Mouse (Mus musculus) forebrain, postnatal 0 days (tissue): ENCODE data around the gene Ammecr1. TPM values are rescaled to one million over a fixed set of nuclear protein-coding genes. Genes with fewer than 3 reads are reported as not detected.

ENCODE experiments used
- ATAC-seq: fragments of 200-750 bp; cut with Nextera tagmentation; 2 replicates; pipeline ENCODE4 v1.8.0; 2017; ENCODE audit warnings: mild to moderate bottlenecking, moderate library complexity
- DNase-seq: peaks from one replicate; pipeline ENCODE4 v3.0.0-alpha.2; 2015
- H3K27ac ChIP-seq: fragments of 300-500 bp; sonication (generic); 2 replicates; pipeline ENCODE4 v1.5.1; 2014; ENCODE audit warnings: low read depth, mild to moderate bottlenecking, antibody characterized with exemption, low read length, moderate library complexity, mixed read lengths
- H3K27me3 ChIP-seq: fragments of 300-500 bp; sonication (generic); 2 replicates; pipeline ENCODE4 v1.6.1; 2014; ENCODE audit warnings: mild to moderate bottlenecking, low read length, mixed read lengths; ENCODE audit not compliant: insufficient read depth
- H3K36me3 ChIP-seq: fragments of 300-500 bp; sonication (generic); 2 replicates; pipeline ENCODE4 v1.6.1; 2014; ENCODE audit warnings: mild to moderate bottlenecking, moderate library complexity; ENCODE audit not compliant: insufficient read depth
- H3K4me1 ChIP-seq: fragments of 300-500 bp; sonication (generic); 2 replicates; pipeline ENCODE4 v1.6.1; 2014; ENCODE audit warnings: antibody characterized with exemption; ENCODE audit not compliant: insufficient read depth
- H3K4me2 ChIP-seq: fragments of 300-500 bp; sonication (generic); 2 replicates; pipeline ENCODE4 v1.6.1; 2014; ENCODE audit warnings: low read depth, mild to moderate bottlenecking, moderate library complexity
- H3K4me3 ChIP-seq: fragments of 300-500 bp; sonication (generic); 2 replicates; pipeline ENCODE4 v1.5.1; 2014; ENCODE audit warnings: low read depth, low read length, mixed read lengths
- H3K9ac ChIP-seq: fragments of 300-500 bp; sonication (generic); 2 replicates; pipeline ENCODE4 v1.6.1; 2014; ENCODE audit warnings: mild to moderate bottlenecking
- H3K9me3 ChIP-seq: fragments of 300-500 bp; sonication (generic); 2 replicates; pipeline ENCODE4 v1.6.1; 2016; ENCODE audit warnings: low read length
- CTCF ChIP-seq: sonication (generic); IDR thresholded peaks from 2 replicates; pipeline ENCODE4 v1.5.1; 2016; ENCODE audit warnings: antibody characterized with exemption, control low read depth, low read depth
- WGBS: fragments of 180-500 bp; shearing (Covaris S2); extraction: QIAGEN DNeasy Blood & Tissue Kit; methylation state at CpG from one replicate; pipeline ENCODE4 v1.1.7; 2014; 5-methylcytosine and 5-hydroxymethylcytosine counted together
- polyA plus RNA-seq: library from polyadenylated mRNA; unstranded; fragments of >200 nt; fragmentation: Nextera tagmentation; extraction: Ambion mirVana; gene quantifications from 2 replicates; pipeline ENCODE4 v1.2.1, GENCODE M21; 2015
- total RNA-seq: library from RNA; depleted of rRNA; stranded (reverse); fragments of >200 nt; gene quantifications from 2 replicates; pipeline ENCODE4 v1.2.3, GENCODE M21; 2014

Gene Ammecr1
- total and polyA plus RNA-seq, 2 experiments from 2014 or later: 2.3 to 3.6 TPM

- ATAC-seq (no peak), DNase-seq (no peak)
- no peaks in the 10 kb centered on the region for H3K4me1 ChIP-seq
- no peak for TF ChIP-seq CTCF
- no peaks in the 10 kb centered on the region for H3K27me3 ChIP-seq
- no peaks in the 10 kb centered on the region for H3K36me3 ChIP-seq
- 88% methylated on average over 2 of the region's 2 CpGs for WGBS
- no peak overlapping the region for H3K27ac ChIP-seq
- H3K4me3 ChIP-seq: no peak overlapping the region
- no peaks in the 10 kb centered on the region for H3K9me3 ChIP-seq
- no peak overlapping the region for H3K4me2 ChIP-seq
- H3K9ac ChIP-seq: no peak overlapping the region
These were observed 127.7 kb downstream of the Ammecr1 start for GRCm38 (mm10) chrX:142838841-142839240.

GRCm38 (mm10) chrX:142837316-142837715, 129.2 kb downstream of the Ammecr1 start:
- Histone ChIP-seq H3K27ac (no peak overlapping the region), H3K4me2 (no peak overlapping the region), H3K36me3 (no peaks in the 10 kb centered on the region), H3K27me3 (no peaks in the 10 kb centered on the region), H3K4me3 (no peak overlapping the region), H3K9me3 (no peaks in the 10 kb centered on the region), H3K9ac (no peak overlapping the region), H3K4me1 (no peaks in the 10 kb centered on the region)
- no peak for DNase-seq
- WGBS: 95% methylated on average over 3 of the region's 3 CpGs
- ATAC-seq: no peak
- TF ChIP-seq CTCF: no peak

- H3K27ac ChIP-seq: no peak overlapping the region
- ATAC-seq (no peak), DNase-seq (no peak)
- no peak overlapping the region for H3K9ac ChIP-seq
- no peak for TF ChIP-seq CTCF
- 90% methylated on average over 7 of the region's 7 CpGs for WGBS
- H3K4me1 ChIP-seq: no peaks in the 10 kb centered on the region
- H3K4me3 ChIP-seq: no peak overlapping the region
- no peaks in the 10 kb centered on the region for H3K27me3 ChIP-seq
- no peak overlapping the region for H3K4me2 ChIP-seq
- no peaks in the 10 kb centered on the region for H3K36me3 ChIP-seq
- no peaks in the 10 kb centered on the region for H3K9me3 ChIP-seq
These were observed 130.1 kb downstream of the Ammecr1 start for GRCm38 (mm10) chrX:142836399-142836798.

GRCm38 (mm10) chrX:142834807-142835206, 131.7 kb downstream of the Ammecr1 start:
- no peaks in the 10 kb centered on the region for H3K27me3 ChIP-seq
- no peak for DNase-seq
- H3K4me2 ChIP-seq: no peak overlapping the region
- H3K4me1 ChIP-seq: no peaks in the 10 kb centered on the region
- no peaks in the 10 kb centered on the region for H3K36me3 ChIP-seq
- no peak for ATAC-seq
- no peak for TF ChIP-seq CTCF
- H3K9me3 ChIP-seq: no peaks in the 10 kb centered on the region
- 89% methylated on average over 6 of the region's 6 CpGs for WGBS
- H3K9ac ChIP-seq: no peak overlapping the region
- H3K27ac ChIP-seq: no peak overlapping the region
- H3K4me3 ChIP-seq: no peak overlapping the region

GRCm38 (mm10) chrX:142833164-142833796, 133.2 kb downstream of the Ammecr1 start:
- no peak overlapping the region for H3K9ac ChIP-seq
- 84% methylated on average over 13 of the region's 13 CpGs for WGBS
- H3K27ac ChIP-seq: no peak overlapping the region
- no peaks in the 10 kb centered on the region for H3K27me3 ChIP-seq
- no peaks in the 10 kb centered on the region for H3K36me3 ChIP-seq
- DNase-seq: no peak
- no peak overlapping the region for H3K4me3 ChIP-seq
- no peak for TF ChIP-seq CTCF
- no peak overlapping the region for H3K4me2 ChIP-seq
- H3K9me3 ChIP-seq: no peaks in the 10 kb centered on the region
- H3K4me1 ChIP-seq: no peaks in the 10 kb centered on the region
- ATAC-seq: no peak

GRCm38 (mm10) chrX:142832221-142832620, 134.3 kb downstream of the Ammecr1 start:
- Histone ChIP-seq H3K4me1 (no peaks in the 10 kb centered on the region), H3K27me3 (no peaks in the 10 kb centered on the region), H3K4me3 (no peak overlapping the region), H3K36me3 (no peaks in the 10 kb centered on the region), H3K9ac (no peak overlapping the region), H3K4me2 (no peak overlapping the region), H3K9me3 (no peaks in the 10 kb centered on the region), H3K27ac (no peak overlapping the region)
- 78% methylated on average over 3 of the region's 3 CpGs for WGBS
- no peak for TF ChIP-seq CTCF
- DNase-seq (no peak), ATAC-seq (no peak)

- no peak overlapping the region for H3K27ac ChIP-seq
- no peak for ATAC-seq
- TF ChIP-seq CTCF: no peak
- no peak overlapping the region for H3K4me2 ChIP-seq
- no peak overlapping the region for H3K4me3 ChIP-seq
- no peak for DNase-seq
- no peaks in the 10 kb centered on the region for H3K27me3 ChIP-seq
- H3K9me3 ChIP-seq: no peaks in the 10 kb centered on the region
- H3K36me3 ChIP-seq: no peaks in the 10 kb centered on the region
- WGBS: 96% methylated on average over 6 of the region's 6 CpGs
- no peak overlapping the region for H3K9ac ChIP-seq
- H3K4me1 ChIP-seq: no peaks in the 10 kb centered on the region
These were observed 136.0 kb downstream of the Ammecr1 start for GRCm38 (mm10) chrX:142830572-142830971.
